Comparison of ENCODE assay signal across 9 mouse cellular contexts in genomic region chr3:153658051-153658777, GRCm38 (mm10).
DNase-seq lines count a peak whose midpoint lies in the region; ATAC-seq and TF ChIP-seq lines count a peak whose summit lies in the region.
"Had no signal": no experiment of that assay in that cellular context is flagged by ENCODE, and none has a peak within 500 bp of the region (broad histone marks: within the 10 kb centered on the region; RNA-seq: fewer than 3 reads in every experiment).

No protein-coding gene starts in this region.

- peak; percentile 63 for TF ChIP-seq CTCF in liver, adult 2 months (IDR thresholded peaks at IDR 0.05; ENCODE audit: low read depth, low read length)

- ATAC-seq in hindbrain, embryonic 11.5 days (ENCODE audit: low FRiP score) = no peak
- ATAC-seq in hindbrain, embryonic 14.5 days (ENCODE audit: low FRiP score) = no peak
- peak; percentile 92 for ATAC-seq in activated CD4-positive, CD25-positive, alpha-beta regulatory T cell, adult 4 months
- no peak for ATAC-seq in embryonic facial prominence, embryonic 11.5 days (replicated peaks; ENCODE audit: insufficient number of reproducible peaks, low FRiP score, low TSS enrichment, low read depth)
- ATAC-seq in intestine, embryonic 14.5 days (replicated peaks; ENCODE audit: low FRiP score, low TSS enrichment, low read depth) = 0 out of 2 replicates have a peak, but pooled peaks have one; percentile 44

- DNase-seq in hindbrain, embryonic 11.5 days (ENCODE audit: low spot score) = peak; percentile 37
- DNase-seq in hindbrain, embryonic 14.5 days (ENCODE audit: low spot score) = no peak
- peak; percentile 62 for DNase-seq in embryonic facial prominence, embryonic 11.5 days (ENCODE audit: low spot score)
- peak; percentile 64 for DNase-seq in intestine, embryonic 14.5 days (ENCODE audit: low spot score)
- DNase-seq in liver, adult 2 months (ENCODE audit: extremely low read depth, low read depth, low spot score) = no peak
- DNase-seq in retina, embryonic 14.5 days (ENCODE audit: low spot score) = peak; percentile 56
- no peak for DNase-seq in gastrocnemius, postnatal 25 days

- no peak for TF ChIP-seq POLR2A in liver, adult 2 months (IDR thresholded peaks at IDR 0.05; ENCODE audit: extremely low read depth, insufficient read depth, low read length)

- 76% methylated on average over 22 of the region's 22 CpGs for WGBS in hindbrain, embryonic 11.5 days
- 78% methylated on average over 22 of the region's 22 CpGs for WGBS in hindbrain, embryonic 14.5 days
- WGBS in embryonic facial prominence, embryonic 11.5 days = 71% methylated on average over 22 of the region's 22 CpGs
- WGBS in intestine, embryonic 14.5 days = 72% methylated on average over 22 of the region's 22 CpGs
- 65% methylated on average over 22 of the region's 22 CpGs for WGBS in liver, adult 2 months

- no peak overlapping the region for H3K9ac ChIP-seq in hindbrain, embryonic 11.5 days (ENCODE audit: low read depth, low read length)
- H3K9ac ChIP-seq in hindbrain, embryonic 14.5 days = no peak overlapping the region
- no peak overlapping the region for H3K9ac ChIP-seq in embryonic facial prominence, embryonic 11.5 days (replicated peaks; ENCODE audit: low read length)
- H3K9ac ChIP-seq in intestine, embryonic 14.5 days (ENCODE audit: low read length) = no peak overlapping the region
- no peak overlapping the region for H3K9ac ChIP-seq in liver, adult 2 months (ENCODE audit: low read depth, low read length)

- H3K27me3 ChIP-seq in hindbrain, embryonic 11.5 days (ENCODE audit: control insufficient read depth, insufficient read depth, low read length) = no peaks in the 10 kb centered on the region
- 0 out of 2 replicates have a peak, but pooled peaks cover 3% of the 10 kb centered on the region for H3K27me3 ChIP-seq in hindbrain, embryonic 14.5 days (ENCODE audit: control insufficient read depth, insufficient read depth, low read length)
- no peaks in the 10 kb centered on the region for H3K27me3 ChIP-seq in embryonic facial prominence, embryonic 11.5 days (ENCODE audit: control insufficient read depth, insufficient read depth, low read length)
- no peaks in the 10 kb centered on the region for H3K27me3 ChIP-seq in intestine, embryonic 14.5 days (replicated peaks; ENCODE audit: control insufficient read depth, insufficient read depth, low read length)
- H3K27me3 ChIP-seq in liver, adult 2 months (ENCODE audit: control insufficient read depth, insufficient read depth, low read length) = no peaks in the 10 kb centered on the region

- H3K4me3 ChIP-seq in hindbrain, embryonic 11.5 days (ENCODE audit: low read depth, low read length) = no peak overlapping the region
- no peak overlapping the region for H3K4me3 ChIP-seq in hindbrain, embryonic 14.5 days (replicated peaks; ENCODE audit: low read length)
- no peak overlapping the region for H3K4me3 ChIP-seq in embryonic facial prominence, embryonic 11.5 days (ENCODE audit: low read depth, low read length)
- no peak overlapping the region for H3K4me3 ChIP-seq in intestine, embryonic 14.5 days (ENCODE audit: low read depth, low read length)
- no peak overlapping the region for H3K4me3 ChIP-seq in liver, adult 2 months (ENCODE audit: insufficient read depth, low read depth, low read length)

- no peaks in the 10 kb centered on the region for H3K36me3 ChIP-seq in hindbrain, embryonic 11.5 days (ENCODE audit: control insufficient read depth, insufficient read depth, low read length)
- no peaks in the 10 kb centered on the region for H3K36me3 ChIP-seq in hindbrain, embryonic 14.5 days (replicated peaks; ENCODE audit: control insufficient read depth, insufficient read depth)
- H3K36me3 ChIP-seq in embryonic facial prominence, embryonic 11.5 days (replicated peaks; ENCODE audit: control insufficient read depth, insufficient read depth, low read depth, low read length) = no peaks in the 10 kb centered on the region
- no peaks in the 10 kb centered on the region for H3K36me3 ChIP-seq in intestine, embryonic 14.5 days (ENCODE audit: control insufficient read depth, insufficient read depth, low read length)
- H3K36me3 ChIP-seq in liver, adult 2 months (ENCODE audit: control insufficient read depth, insufficient read depth, low read length) = no peaks in the 10 kb centered on the region

- H3K27ac ChIP-seq in hindbrain, embryonic 11.5 days (ENCODE audit: low read depth, low read length) = no peak overlapping the region
- H3K27ac ChIP-seq in hindbrain, embryonic 14.5 days = no peak overlapping the region
- no peak overlapping the region for H3K27ac ChIP-seq in embryonic facial prominence, embryonic 11.5 days (replicated peaks; ENCODE audit: low read depth, low read length)
- no peak overlapping the region for H3K27ac ChIP-seq in intestine, embryonic 14.5 days (ENCODE audit: low read depth)
- H3K27ac ChIP-seq in liver, adult 2 months (replicated peaks; ENCODE audit: insufficient read depth, low read depth, low read length) = no peak overlapping the region
- H3K27ac ChIP-seq: macrophage had no signal

- H3K4me2 ChIP-seq in hindbrain, embryonic 11.5 days (replicated peaks; ENCODE audit: low read depth, low read length) = no peak overlapping the region
- no peak overlapping the region for H3K4me2 ChIP-seq in hindbrain, embryonic 14.5 days (replicated peaks)
- H3K4me2 ChIP-seq in embryonic facial prominence, embryonic 11.5 days (ENCODE audit: low read depth, low read length) = no peak overlapping the region
- no peak overlapping the region for H3K4me2 ChIP-seq in intestine, embryonic 14.5 days (ENCODE audit: low read length)

- no peaks in the 10 kb centered on the region for H3K9me3 ChIP-seq in hindbrain, embryonic 11.5 days (ENCODE audit: control insufficient read depth, low read length)
- H3K9me3 ChIP-seq in hindbrain, embryonic 14.5 days (ENCODE audit: control insufficient read depth, low read length) = no peaks in the 10 kb centered on the region
- H3K9me3 ChIP-seq in embryonic facial prominence, embryonic 11.5 days (replicated peaks; ENCODE audit: control insufficient read depth, low read length) = no peaks in the 10 kb centered on the region
- H3K9me3 ChIP-seq in intestine, embryonic 14.5 days (ENCODE audit: control insufficient read depth, low read length) = no peaks in the 10 kb centered on the region

- no peaks in the 10 kb centered on the region for H3K4me1 ChIP-seq in hindbrain, embryonic 11.5 days (replicated peaks; ENCODE audit: control insufficient read depth, insufficient read depth, low read length)
- peaks cover 6% of the 10 kb centered on the region for H3K4me1 ChIP-seq in hindbrain, embryonic 14.5 days (replicated peaks; ENCODE audit: control insufficient read depth, insufficient read depth, low read length)
- no peaks in the 10 kb centered on the region for H3K4me1 ChIP-seq in embryonic facial prominence, embryonic 11.5 days (ENCODE audit: control insufficient read depth, insufficient read depth, low read length)
- peaks cover 8% of the 10 kb centered on the region; the same call in 1 of the 2 replicates for H3K4me1 ChIP-seq in intestine, embryonic 14.5 days (replicated peaks; ENCODE audit: control insufficient read depth, insufficient read depth, low read length)
- H3K4me1 ChIP-seq in liver, adult 2 months (ENCODE audit: control insufficient read depth, insufficient read depth, low read length) = no peaks in the 10 kb centered on the region

- no peaks in the 10 kb centered on the region for H3K79me2 ChIP-seq in liver, adult 2 months (ENCODE audit: control insufficient read depth, insufficient read depth, low read length)

Comparison
In these comparisons a context has a peak if more than half of its experiments do, and no peak if none do; other contexts are left out.
1. DNase-seq: peak in hindbrain, embryonic 11.5 days (single experiment), embryonic facial prominence, embryonic 11.5 days (single experiment), intestine, embryonic 14.5 days (single experiment) and retina, embryonic 14.5 days (single experiment); none in hindbrain, embryonic 14.5 days (single experiment), liver, adult 2 months (single experiment) and gastrocnemius, postnatal 25 days (single experiment).
2. ATAC-seq: peak in activated CD4-positive, CD25-positive, alpha-beta regulatory T cell, adult 4 months (single experiment) and intestine, embryonic 14.5 days (single experiment); none in hindbrain, embryonic 11.5 days (single experiment), hindbrain, embryonic 14.5 days (single experiment) and embryonic facial prominence, embryonic 11.5 days (single experiment).